Mouse (Mus musculus) kidney, postnatal 14 days (tissue): ENCODE measurements around the gene Casp8ap2.

Experiments used
- DNase-seq: peaks from one replicate; pipeline ENCODE4 v3.0.0; 2022; ENCODE audit warnings: mixed read lengths

The Casp8ap2 gene

GRCm38 (mm10) chr4:32615034-32615881 lies at the start of gene Casp8ap2:
TSS of gene Casp8ap2 (plus strand) at chr4:32615451.
- peak; percentile 99 for DNase-seq

- DNase-seq = no peak
Observed at GRCm38 (mm10) chr4:32569054-32569453, 46.2 kb upstream of the Casp8ap2 start.

- peak; percentile 33 for DNase-seq
Observed at GRCm38 (mm10) chr4:32569995-32570938, 45.0 kb upstream of the Casp8ap2 start.

- DNase-seq = no peak
Observed at GRCm38 (mm10) chr4:32570939-32571317, 44.3 kb upstream of the Casp8ap2 start.

- DNase-seq = no peak
Observed at GRCm38 (mm10) chr4:32571441-32571840, 43.8 kb upstream of the Casp8ap2 start.

GRCm38 (mm10) chr4:32572118-32572517 lies 43.1 kb upstream of the Casp8ap2 start:
- peak; percentile 56 for DNase-seq

GRCm38 (mm10) chr4:32573586-32573985 lies 41.7 kb upstream of the Casp8ap2 start:
- no peak for DNase-seq

- DNase-seq = no peak
Observed at GRCm38 (mm10) chr4:32574604-32575003, 40.6 kb upstream of the Casp8ap2 start.

GRCm38 (mm10) chr4:32575165-32575564 lies 40.1 kb upstream of the Casp8ap2 start:
- peak; percentile 11 for DNase-seq

- DNase-seq = no peak
Observed at GRCm38 (mm10) chr4:32579850-32580249, 35.4 kb upstream of the Casp8ap2 start.

GRCm38 (mm10) chr4:32584181-32584580 lies 31.1 kb upstream of the Casp8ap2 start:
- DNase-seq = no peak

GRCm38 (mm10) chr4:32586596-32586995 lies 28.7 kb upstream of the Casp8ap2 start:
- DNase-seq = peak; percentile 61

GRCm38 (mm10) chr4:32587543-32587942 lies 27.7 kb upstream of the Casp8ap2 start:
- no peak for DNase-seq

- no peak for DNase-seq
Observed at GRCm38 (mm10) chr4:32588237-32588636, 27.0 kb upstream of the Casp8ap2 start.

GRCm38 (mm10) chr4:32601135-32601534 lies 14.1 kb upstream of the Casp8ap2 start:
- DNase-seq = peak; percentile 57

- no peak for DNase-seq
Observed at GRCm38 (mm10) chr4:32602660-32603059, 12.6 kb upstream of the Casp8ap2 start, which contains the start of gene Gja10. TSS of gene Gja10 (minus strand) at chr4:32602760.

- no peak for DNase-seq
Observed at GRCm38 (mm10) chr4:32621637-32622036, 6.4 kb downstream of the Casp8ap2 start.

- no peak for DNase-seq
Observed at GRCm38 (mm10) chr4:32651669-32652068, 36.4 kb downstream of the Casp8ap2 start.

GRCm38 (mm10) chr4:32656146-32656904 lies 41.1 kb downstream of the Casp8ap2 start:
- DNase-seq = peak; percentile 1

- peak; percentile 96 for DNase-seq
Observed at GRCm38 (mm10) chr4:32656918-32657662, 41.8 kb downstream of the Casp8ap2 start, which contains the start of gene Mdn1. TSS of gene Mdn1 (plus strand) at chr4:32657119.

GRCm38 (mm10) chr4:32665843-32666242 lies 50.6 kb downstream of the Casp8ap2 start:
- DNase-seq = no peak

- no peak for DNase-seq
Observed at GRCm38 (mm10) chr4:32668291-32668690, 53.0 kb downstream of the Casp8ap2 start.
